Mouse (Mus musculus) ES-Bruce4 (cell line): Measurements from ENCODE around the gene Uqcc2.

Experiments used
- CTCF ChIP-seq: IDR thresholded peaks from one replicate; pipeline ENCODE4 v1.8.1; 2011; ENCODE audit warnings: low read depth, low read length
- EP300 ChIP-seq: IDR thresholded peaks from 2 replicates; pipeline ENCODE4 v1.6.1; 2011; ENCODE audit warnings: low read depth, low read length; ENCODE audit not compliant: insufficient read depth

GRCm38 (mm10) chr17:27123103-27123502 is 10.6 kb downstream of the Uqcc2 start:
- TF ChIP-seq CTCF (no peak), EP300 (no peak)
